Mouse (Mus musculus) heart, postnatal 0 days (tissue): ENCODE data around the gene Strip1.

ENCODE experiments used
- CTCF ChIP-seq: IDR thresholded peaks from 2 replicates; pipeline ENCODE4 v1.5.1; 2016; ENCODE audit warnings: antibody characterized with exemption, control low read depth, low read depth
- EP300 ChIP-seq: IDR thresholded peaks from 2 replicates; pipeline ENCODE4 v1.6.1; 2016; ENCODE audit warnings: antibody characterized with exemption, low read depth

DNA sequence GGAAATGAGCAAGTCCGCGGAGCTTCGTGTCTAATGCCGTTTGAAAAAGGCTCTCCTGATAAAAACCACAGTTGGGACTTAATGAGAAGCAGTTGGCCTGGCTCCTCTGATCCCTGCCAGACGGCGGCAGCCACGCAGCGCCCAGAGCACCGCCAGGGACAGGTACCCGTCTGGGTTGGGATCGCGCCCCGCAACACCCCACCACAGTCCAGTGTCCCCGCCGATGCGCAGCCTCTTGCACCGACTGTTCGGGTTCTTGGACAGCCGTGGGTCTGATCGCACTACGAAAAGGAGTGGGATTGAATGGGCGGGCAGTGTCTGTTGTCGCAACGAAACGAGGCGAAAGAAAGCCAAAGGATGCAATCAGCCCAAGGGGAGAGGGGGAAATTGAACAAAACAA is 34.9 kb downstream of the Strip1 start:
- TF ChIP-seq CTCF (no peak), EP300 (no peak)
